Comparison of ENCODE assay signal across 10 mouse cellular contexts in genomic region chr2:35443981-35444763, GRCm38 (mm10). TPM values are rescaled to one million over a fixed set of nuclear protein-coding genes. Genes with fewer than 3 reads are reported as not detected.
DNase-seq lines count a peak whose midpoint lies in the region; ATAC-seq and TF ChIP-seq lines count a peak whose summit lies in the region.
"Had no signal": no experiment of that assay in that cellular context is flagged by ENCODE, and none has a peak within 500 bp of the region (broad histone marks: within the 10 kb centered on the region; RNA-seq: fewer than 3 reads in every experiment).

No protein-coding gene starts in this region.

- H3K9ac ChIP-seq in lung, embryonic 15.5 days, result no peak overlapping the region
- peak overlapping the region; percentile 27; the same call in 1 of the 2 replicates for H3K9ac ChIP-seq in heart, embryonic 16.5 days (ENCODE audit: low read length)
- H3K9ac ChIP-seq: midbrain, embryonic 12.5 days had no signal

- no peak for TF ChIP-seq POLR2A in cerebellum, adult 2 months (IDR thresholded peaks at IDR 0.05; ENCODE audit: borderline replicate concordance, insufficient read depth, low read length)

- peak; percentile 48; the same call in 1 of the 2 replicates for ATAC-seq in lung, embryonic 15.5 days (ENCODE audit: borderline replicate concordance, extremely low read depth, low FRiP score, low TSS enrichment)
- ATAC-seq in heart, embryonic 16.5 days (replicated peaks; ENCODE audit: extremely low read depth, insufficient read depth, low FRiP score), result no peak
- ATAC-seq in megakaryocyte progenitor cell, adult 5-6 weeks (replicated peaks; ENCODE audit: poor library complexity), result peak; percentile 53

- H3K36me3 ChIP-seq in lung, embryonic 15.5 days, result no peaks in the 10 kb centered on the region
- no peaks in the 10 kb centered on the region for H3K36me3 ChIP-seq in heart, embryonic 16.5 days (ENCODE audit: control insufficient read depth, insufficient read depth)
- H3K36me3 ChIP-seq: midbrain, embryonic 12.5 days had no signal

- no peak for DNase-seq in lung, adult 18-20 months
- peak; percentile 22 to 43 for DNase-seq in cerebellum, adult 2 months
- no peak for DNase-seq in frontal cortex, postnatal 10 days (ENCODE audit: low spot score in 2 of 2)
- no peak for DNase-seq in right cerebral cortex, postnatal 36 days (ENCODE audit: low spot score in 2 of 2)
- no peak for DNase-seq in urinary bladder, adult 2 months (ENCODE audit: low spot score)

- H3K4me2 ChIP-seq in lung, embryonic 15.5 days, result peak overlapping the region; percentile 21
- H3K4me2 ChIP-seq in heart, embryonic 16.5 days (ENCODE audit: low read depth, low read length), result peak overlapping the region; percentile 37
- H3K4me2 ChIP-seq: midbrain, embryonic 12.5 days had no signal

- H3K27ac ChIP-seq in lung, embryonic 15.5 days, result peak overlapping the region; percentile 66
- no peak overlapping the region for H3K27ac ChIP-seq in cerebellum, adult 2 months (ENCODE audit: insufficient read depth, low read length)
- H3K27ac ChIP-seq in heart, embryonic 16.5 days (ENCODE audit: low read length), result peak overlapping the region; percentile 44
- H3K27ac ChIP-seq: midbrain, embryonic 12.5 days had no signal

- TF ChIP-seq CTCF in cerebellum, adult 2 months (IDR thresholded peaks at IDR 0.05; ENCODE audit: borderline replicate concordance, insufficient read depth, low read depth, low read length), result no peak

- H3K9me3 ChIP-seq in lung, embryonic 15.5 days, result no peaks in the 10 kb centered on the region
- H3K9me3 ChIP-seq in heart, embryonic 16.5 days (replicated peaks; ENCODE audit: control insufficient read depth, low read length), result no peaks in the 10 kb centered on the region
- H3K9me3 ChIP-seq: midbrain, embryonic 12.5 days had no signal

- peaks cover 61% of the 10 kb centered on the region for H3K4me1 ChIP-seq in lung, embryonic 15.5 days
- H3K4me1 ChIP-seq in cerebellum, adult 2 months (ENCODE audit: control insufficient read depth, insufficient read depth, low read length), result peaks cover 3% of the 10 kb centered on the region; the same call in 1 of the 2 replicates
- H3K4me1 ChIP-seq in heart, embryonic 16.5 days (ENCODE audit: control insufficient read depth, insufficient read depth, low read length), result peaks cover 58% of the 10 kb centered on the region

- no peak overlapping the region for H3K4me3 ChIP-seq in lung, embryonic 15.5 days
- no peak overlapping the region for H3K4me3 ChIP-seq in cerebellum, adult 2 months (replicated peaks; ENCODE audit: insufficient read depth, low read depth, low read length)
- H3K4me3 ChIP-seq in heart, embryonic 16.5 days (ENCODE audit: low read length), result no peak overlapping the region; the same call in 1 of the 2 replicates
- H3K4me3 ChIP-seq: midbrain, embryonic 12.5 days had no signal

- WGBS in lung, embryonic 15.5 days, result 39% methylated on average over 16 of the region's 16 CpGs
- 23% methylated on average over 16 of the region's 16 CpGs for WGBS in cerebellum, adult 2 months
- 54% methylated on average over 16 of the region's 16 CpGs for WGBS in heart, embryonic 16.5 days

- H3K27me3 ChIP-seq in lung, embryonic 15.5 days, result no peaks in the 10 kb centered on the region
- H3K27me3 ChIP-seq in cerebellum, adult 2 months (ENCODE audit: control insufficient read depth, insufficient read depth, low read length), result no peaks in the 10 kb centered on the region
- H3K27me3 ChIP-seq in heart, embryonic 16.5 days (ENCODE audit: control insufficient read depth, insufficient read depth, low read length), result no peaks in the 10 kb centered on the region
- H3K27me3 ChIP-seq: midbrain, embryonic 12.5 days had no signal

RNA-seq across cellular contexts. Expression of gene Ggta1, which starts 18.9 kb away (rescaled TPM):
- 19.6 and 20.8 TPM in 2 replicates for polyA plus RNA-seq in lung, embryonic 15.5 days (2015; fragmentation: Nextera tagmentation; extraction: Ambion mirVana)
- 1.2 and 1.5 TPM in 2 replicates for polyA plus RNA-seq in cerebellum, adult 2 months (2012; rRNA removed)
- 28.6 and 30.9 TPM in 2 replicates for polyA plus RNA-seq in heart, embryonic 16.5 days (2015; fragmentation: Nextera tagmentation; extraction: Ambion mirVana)
- total RNA-seq in megakaryocyte progenitor cell, adult 5-6 weeks (2015), result 50.8 and 54.4 TPM in 2 replicates
- 72.0 and 77.3 TPM in 2 replicates for total RNA-seq in megakaryocyte progenitor cell, adult 5-6 weeks (2017)
- 16.5 and 17.1 TPM in 2 replicates for polyA plus RNA-seq in urinary bladder, adult 2 months (2012; rRNA removed)

RNA-seq across cellular contexts. Expression of gene 4930402F06Rik, which starts 47.2 kb away (rescaled TPM):
- not detected in 2 replicates for polyA plus RNA-seq in lung, embryonic 15.5 days (2015; fragmentation: Nextera tagmentation; extraction: Ambion mirVana)
- not detected in 2 replicates for polyA plus RNA-seq in cerebellum, adult 2 months (2012; rRNA removed)
- not detected in 2 replicates for polyA plus RNA-seq in heart, embryonic 16.5 days (2015; fragmentation: Nextera tagmentation; extraction: Ambion mirVana)
- not detected in 2 replicates for total RNA-seq in megakaryocyte progenitor cell, adult 5-6 weeks (2015)
- total RNA-seq in megakaryocyte progenitor cell, adult 5-6 weeks (2017), result not detected in 2 replicates
- not detected in 2 replicates for polyA plus RNA-seq in urinary bladder, adult 2 months (2012; rRNA removed)
- polyA plus RNA-seq: gonadal fat pad, adult 2 months; midbrain, embryonic 12.5 days had no signal

Comparison
In these comparisons a context has a peak if more than half of its experiments do, and no peak if none do; other contexts are left out.
1. DNase-seq: peak in cerebellum, adult 2 months (2 of 2); none in lung, adult 18-20 months (0 of 2), frontal cortex, postnatal 10 days (0 of 2), right cerebral cortex, postnatal 36 days (0 of 2) and urinary bladder, adult 2 months (single experiment).